Mouse (Mus musculus): ENCODE results near the gene Mesp1.

GRCm38 (mm10) chr7:79762106-79762505 is 31.5 kb downstream of the Mesp1 start:
- TF ChIP-seq CTCF (IDR thresholded peaks at IDR 0.05; ENCODE audit: low read depth, low read length) (no peak), POLR2A (IDR thresholded peaks at IDR 0.05; ENCODE audit: borderline replicate concordance, low read depth, low read length) (no peak)

Data from bone marrow macrophage, adult 2 months (primary cell).